Mouse (Mus musculus): ENCODE measurements around the gene Frmd8.

DNA sequence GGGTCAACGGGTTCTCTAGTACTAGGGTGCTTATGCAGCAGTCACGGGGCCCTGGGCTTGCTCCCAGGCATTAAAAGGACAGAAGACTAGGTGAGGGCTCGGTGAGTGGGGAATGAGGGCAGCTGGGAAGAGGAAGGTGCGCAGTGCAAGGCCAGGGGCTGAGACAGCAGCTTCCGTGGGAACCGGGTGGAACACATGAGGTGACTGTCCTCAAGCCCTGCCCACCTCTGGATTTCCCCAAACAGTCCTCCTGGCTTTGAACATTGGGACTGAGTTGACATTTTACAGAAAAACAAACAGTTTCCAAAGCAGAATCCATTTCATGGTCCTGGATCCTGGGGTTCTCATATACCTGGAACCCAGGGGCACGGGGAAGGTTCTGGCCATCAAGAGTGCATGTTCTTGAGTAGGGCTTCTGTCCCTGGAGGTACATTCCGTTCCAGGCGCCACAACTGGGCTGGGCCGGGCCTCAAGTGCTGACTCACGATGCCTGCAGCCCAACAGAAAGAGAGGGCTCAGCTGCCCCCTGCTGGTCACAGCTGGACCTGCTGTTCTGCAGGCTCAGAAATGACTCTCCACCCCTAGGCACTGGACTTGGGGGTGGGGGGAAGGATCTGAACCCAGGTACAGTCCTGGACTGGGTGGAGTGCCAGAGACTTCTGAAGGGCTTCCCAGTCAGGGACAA, 25.1 kb downstream of the Frmd8 start:
- TF ChIP-seq CTCF (IDR thresholded peaks at IDR 0.05; ENCODE audit: control insufficient read depth, insufficient read depth, low read length) (peak; percentile 99), POLR2A (IDR thresholded peaks at IDR 0.05; ENCODE audit: borderline replicate concordance, control insufficient read depth, low read depth, low read length) (no peak; the same call in 1 of the 2 replicates)
